Mouse (Mus musculus): ENCODE results near the gene Polg.

The Polg gene

DNA sequence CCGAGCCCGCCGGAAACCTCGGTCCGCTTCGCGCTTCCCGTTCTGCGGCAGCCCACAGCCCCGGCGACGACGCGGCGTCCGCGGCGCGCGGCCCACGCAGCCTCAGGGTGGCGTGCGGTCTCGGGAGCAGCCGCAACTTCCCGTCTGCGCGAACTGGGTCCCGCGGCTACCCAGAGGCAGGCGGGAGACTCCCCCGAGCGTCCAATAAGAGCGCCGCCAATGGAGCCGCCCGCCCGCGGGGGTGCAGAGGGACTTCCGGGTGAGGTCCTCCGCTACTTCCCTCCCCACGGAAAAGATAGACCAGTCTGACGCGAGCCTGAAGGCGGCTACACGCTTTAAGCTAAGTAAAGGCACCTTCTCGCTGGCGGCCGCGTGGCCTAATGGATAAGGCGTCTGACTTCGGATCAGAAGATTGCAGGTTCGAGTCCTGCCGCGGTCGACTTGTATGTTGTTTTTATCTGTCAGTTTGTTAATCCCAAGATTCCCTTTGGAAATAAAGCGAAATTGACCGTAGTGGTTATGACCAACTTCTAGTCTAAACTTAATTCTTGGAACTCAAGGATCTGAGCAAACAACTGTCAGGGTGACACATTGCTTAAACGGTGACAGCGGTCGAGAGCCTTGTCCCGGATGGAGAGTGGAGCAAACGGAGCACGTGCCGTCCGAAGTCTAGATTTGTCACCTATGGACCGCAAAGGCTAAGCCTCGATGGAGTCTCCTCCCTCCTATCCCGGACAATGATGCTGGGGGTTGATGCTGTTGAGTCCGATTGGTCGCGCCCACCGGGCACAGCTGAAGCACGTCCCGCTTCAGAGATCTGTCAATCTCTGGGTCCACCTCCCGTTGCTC is at the start of gene Polg:
Polg (minus strand) TSS at position 310 of the 849 bp plus-strand sequence.
- DNase-seq: peak; percentile 99

DNA sequence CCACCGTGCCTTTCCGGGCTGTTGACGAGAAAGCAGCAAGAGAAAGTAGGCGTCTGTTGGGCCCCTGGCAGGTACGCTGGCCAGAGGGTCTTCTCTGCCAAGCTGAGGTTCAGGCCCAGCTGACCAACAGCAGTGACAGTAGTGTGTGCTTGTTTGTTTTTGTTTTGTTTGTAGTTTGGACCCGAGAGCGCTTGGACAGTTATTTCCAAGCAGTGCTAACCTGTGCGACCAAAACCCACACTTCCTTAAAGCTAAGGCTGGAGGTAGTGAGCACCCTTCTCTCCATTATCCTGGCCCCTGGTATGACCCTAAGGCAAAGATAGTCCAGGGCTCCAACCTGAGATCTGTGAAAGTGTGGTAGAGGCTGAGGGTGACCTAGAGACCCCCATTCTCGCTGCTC is 49.7 kb upstream of the Polg start:
- no peak for DNase-seq

GRCm38 (mm10) chr7:79515221-79515743 is 49.1 kb upstream of the Polg start:
- no peak for DNase-seq

DNA sequence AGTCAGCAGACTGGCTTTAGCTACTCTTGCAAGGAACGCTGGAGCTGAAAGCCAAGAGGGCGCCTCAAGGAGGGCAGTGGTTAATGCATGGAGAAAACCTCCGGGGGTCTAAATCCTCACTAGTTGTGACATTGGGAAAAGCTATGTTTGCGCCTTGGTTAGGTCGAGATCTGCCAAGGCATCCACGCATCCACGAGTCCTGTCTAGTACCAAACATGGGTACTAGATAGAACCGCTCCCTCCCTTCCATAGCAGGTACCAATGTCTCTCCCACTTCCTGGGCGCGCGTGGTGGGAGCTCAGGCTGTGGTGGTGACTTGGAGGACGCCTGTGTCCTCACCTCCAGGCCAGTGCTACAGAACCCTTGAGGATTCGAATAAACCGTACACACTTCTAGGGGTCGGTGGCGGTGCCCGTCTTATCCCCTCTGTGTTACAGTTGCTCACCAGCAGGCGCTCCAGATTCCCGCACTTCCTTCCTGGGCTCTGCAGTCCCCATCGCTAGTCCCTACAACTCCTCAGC is 48.3 kb upstream of the Polg start:
- no peak for DNase-seq

- no peak for DNase-seq
These were observed 47.3 kb upstream of the Polg start for GRCm38 (mm10) chr7:79513466-79513865.

- no peak for DNase-seq
These were observed 46.3 kb upstream of the Polg start for GRCm38 (mm10) chr7:79512496-79512895.

DNA sequence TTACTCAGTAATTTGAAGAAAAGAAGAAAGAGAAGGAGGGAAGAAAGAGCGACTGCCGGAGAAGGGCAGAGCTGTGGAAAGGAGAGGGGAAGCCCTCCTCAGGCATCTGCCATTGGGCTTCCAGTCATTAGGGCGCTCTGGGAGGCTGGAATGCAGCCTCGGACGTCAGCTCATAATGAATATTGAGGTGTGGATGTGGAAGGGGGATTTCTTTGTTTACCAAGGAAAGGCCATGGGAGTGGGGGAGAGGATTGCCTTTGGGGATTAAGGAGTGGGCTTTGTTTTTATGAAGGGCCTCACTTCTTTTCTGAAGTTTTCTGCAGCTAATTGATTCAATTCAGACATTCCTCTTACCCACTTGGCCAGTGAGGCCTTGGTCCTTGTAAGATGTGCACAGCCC is 45.5 kb upstream of the Polg start:
- DNase-seq: no peak

DNA sequence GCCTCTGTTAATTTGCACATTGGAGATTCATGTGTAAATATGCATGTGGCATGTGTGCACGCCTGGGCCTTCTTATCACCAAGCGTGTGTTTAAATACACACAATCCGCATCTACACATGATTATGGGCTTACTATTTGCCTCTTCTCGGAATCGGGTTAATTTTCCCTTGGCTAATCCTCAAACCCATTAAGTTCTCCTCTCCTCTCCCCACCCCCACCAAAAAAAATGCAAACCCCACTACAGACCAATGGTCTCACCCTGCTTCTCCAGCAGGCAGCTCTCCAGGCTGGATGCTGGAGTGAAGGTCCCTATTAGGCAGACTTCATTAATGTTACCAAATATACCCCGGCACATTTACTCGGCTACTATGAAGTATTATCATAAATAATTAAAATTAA is 45.0 kb upstream of the Polg start:
- DNase-seq: no peak

DNA sequence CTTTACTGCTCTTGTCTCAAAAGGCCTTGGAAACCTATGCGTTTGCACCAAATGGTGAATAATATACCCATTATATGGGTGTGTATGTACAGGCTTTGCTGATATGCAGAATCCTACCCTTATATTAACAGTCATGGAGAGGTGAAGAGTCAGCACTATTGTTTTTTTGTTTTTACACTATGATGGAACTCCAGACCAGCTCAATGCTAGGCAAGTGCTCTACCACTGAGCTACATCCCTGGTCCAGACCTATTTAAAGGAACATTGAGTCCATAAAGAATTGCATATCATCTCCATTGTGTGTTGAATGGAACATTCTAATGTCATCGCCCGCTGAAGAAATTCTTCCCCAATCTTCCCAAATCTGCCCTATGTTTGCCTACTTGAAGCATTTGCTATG is 44.5 kb upstream of the Polg start:
- no peak for DNase-seq

DNA sequence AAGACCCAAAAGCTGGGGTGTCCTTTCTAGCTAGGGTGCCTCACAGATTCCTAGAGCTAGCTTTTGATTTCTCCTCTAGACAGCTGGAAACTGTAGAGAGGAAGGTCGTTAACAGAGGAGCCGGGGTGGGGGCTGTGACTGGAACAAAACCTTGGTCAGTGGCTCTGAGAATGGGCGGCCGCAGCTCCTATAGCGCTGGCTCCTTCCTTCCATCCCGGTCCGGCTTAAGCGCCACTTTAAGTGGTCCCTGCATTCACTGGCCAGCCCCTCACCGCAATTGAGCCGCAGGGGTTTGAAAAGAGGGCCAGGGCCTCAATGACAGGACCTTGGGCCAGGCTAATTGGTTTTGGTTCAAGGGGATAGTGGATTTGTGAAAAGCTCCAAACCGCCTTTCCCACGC is 43.5 kb upstream of the Polg start:
- no peak for DNase-seq

- DNase-seq: no peak
These were observed 43.1 kb upstream of the Polg start for GRCm38 (mm10) chr7:79509235-79509607.

DNA sequence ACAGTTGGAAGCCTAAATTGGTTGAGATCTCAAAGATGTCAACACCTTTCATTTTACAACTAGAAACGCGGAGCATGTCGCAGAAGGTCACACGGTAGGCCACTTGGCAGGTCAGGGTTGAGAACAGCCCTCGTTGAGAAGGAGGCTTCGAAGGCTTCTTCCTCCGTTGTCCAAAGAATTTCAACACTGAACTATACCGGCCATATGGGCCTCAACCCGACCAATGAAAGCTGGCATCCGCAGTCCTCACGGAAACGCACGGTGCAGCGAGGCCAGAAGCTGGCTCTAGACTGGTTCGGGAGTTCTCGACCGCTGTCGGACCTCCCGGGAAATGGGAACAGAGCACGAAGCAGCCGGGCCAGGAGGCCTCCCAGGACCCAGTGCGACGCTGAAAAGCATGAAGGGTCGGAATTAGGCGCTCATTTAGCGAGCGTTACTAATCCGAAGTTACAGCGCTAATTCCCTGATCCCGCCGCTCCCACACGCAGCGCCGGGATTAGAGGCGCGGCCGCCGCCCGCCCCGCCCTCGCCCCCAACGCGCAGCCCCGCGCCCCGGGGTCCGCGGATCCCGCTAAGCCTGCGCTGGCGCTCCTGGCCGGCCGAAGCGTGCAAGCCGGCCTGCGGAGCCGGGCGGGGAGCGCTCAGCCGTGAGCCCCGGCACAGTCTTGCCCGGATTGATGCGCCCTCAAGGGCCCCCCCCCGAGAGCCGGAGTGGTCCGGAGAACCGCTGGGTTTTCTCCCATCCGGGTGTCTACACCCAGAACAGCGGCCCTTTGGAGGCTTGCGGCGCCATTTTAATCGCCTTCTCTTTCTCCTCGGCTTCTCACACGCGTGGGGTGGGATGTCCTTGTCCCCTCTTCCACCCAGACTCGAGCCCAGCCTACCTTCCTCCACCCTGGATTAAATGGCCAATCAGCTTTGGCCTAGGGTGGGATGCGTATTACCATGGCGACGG is 42.4 kb upstream of the Polg start:
- no peak for DNase-seq

GRCm38 (mm10) chr7:79507756-79508155 is 41.6 kb upstream of the Polg start:
- DNase-seq: no peak

- no peak for DNase-seq
These were observed 41.0 kb upstream of the Polg start for GRCm38 (mm10) chr7:79507101-79507705.

- DNase-seq: no peak
These were observed 40.4 kb upstream of the Polg start for GRCm38 (mm10) chr7:79506531-79507090.

- no peak for DNase-seq
These were observed 39.8 kb upstream of the Polg start for GRCm38 (mm10) chr7:79505876-79506530.

GRCm38 (mm10) chr7:79505376-79505775 is 39.2 kb upstream of the Polg start:
- no peak for DNase-seq

- peak in 1 of 2 experiments; percentile 31 for DNase-seq
These were observed 38.6 kb upstream of the Polg start for GRCm38 (mm10) chr7:79504723-79505122.

- DNase-seq: no peak
These were observed 37.6 kb upstream of the Polg start for GRCm38 (mm10) chr7:79503656-79504250.

- no peak for DNase-seq
These were observed 36.9 kb upstream of the Polg start for GRCm38 (mm10) chr7:79503103-79503455.
